Mouse (Mus musculus) testis, adult 2 months (tissue): ENCODE data around the gene Hexa. TPM values are rescaled to one million over a fixed set of nuclear protein-coding genes. Genes with fewer than 3 reads are reported as not detected.

Experiments used
- H3K27ac ChIP-seq: fragments of 200-500 bp; 2 replicates; pipeline ENCODE4 v1.5.1; 2012; ENCODE audit warnings: low read depth, low read length; ENCODE audit not compliant: control insufficient read depth, insufficient read depth
- H3K27me3 ChIP-seq: fragments of 200-500 bp; 2 replicates; pipeline ENCODE4 v1.6.1; 2012; ENCODE audit warnings: mild to moderate bottlenecking, low read length, moderate library complexity; ENCODE audit not compliant: control insufficient read depth, insufficient read depth
- H3K36me3 ChIP-seq: fragments of 200-500 bp; 2 replicates; pipeline ENCODE4 v1.6.1; 2012; ENCODE audit warnings: mild to moderate bottlenecking, low read length; ENCODE audit not compliant: control insufficient read depth, insufficient read depth
- H3K4me1 ChIP-seq: fragments of 200-500 bp; 2 replicates; pipeline ENCODE4 v1.6.1; 2012; ENCODE audit warnings: low read length; ENCODE audit not compliant: control insufficient read depth, insufficient read depth
- H3K4me3 ChIP-seq: fragments of 200-500 bp; 2 replicates; pipeline ENCODE4 v1.5.1; 2012; ENCODE audit warnings: low read depth, mild to moderate bottlenecking, low read length, moderate library complexity, mixed read lengths; ENCODE audit not compliant: control insufficient read depth
- CTCF ChIP-seq: fragments of 200-500 bp; IDR thresholded peaks from 2 replicates; pipeline ENCODE4 v1.5.1; 2012; ENCODE audit warnings: low read depth, mild to moderate bottlenecking, inconsistent platforms, low read length, moderate library complexity; ENCODE audit not compliant: control insufficient read depth, insufficient read depth, insufficient replicate concordance
- POLR2A ChIP-seq: fragments of 200-500 bp; IDR thresholded peaks from 2 replicates; pipeline ENCODE4 v1.6.1; 2012; ENCODE audit warnings: low read depth, mild to moderate bottlenecking, inconsistent platforms, low read length, moderate library complexity; ENCODE audit not compliant: control insufficient read depth
- polyA plus RNA-seq: library from polyadenylated mRNA; depleted of rRNA; stranded (reverse); fragments of >200 nt; gene quantifications from 2 replicates; pipeline ENCODE4 v1.2.3, GENCODE M21; 2012

Hexa gene
- polyA plus RNA-seq, 1 experiment, result 116 TPM

- Histone ChIP-seq H3K27me3 (no peaks in the 10 kb centered on the region), H3K36me3 (no peaks in the 10 kb centered on the region), H3K27ac (no peak overlapping the region), H3K4me3 (no peak overlapping the region), H3K4me1 (no peaks in the 10 kb centered on the region)
- TF ChIP-seq CTCF, result no peak
- no peak for TF ChIP-seq POLR2A
Measured at GRCm38 (mm10) chr9:59522906-59523305, 16.4 kb upstream of the Hexa start.

GRCm38 (mm10) chr9:59526727-59527126, 12.6 kb upstream of the Hexa start:
- Histone ChIP-seq H3K4me1 (no peaks in the 10 kb centered on the region), H3K4me3 (no peak overlapping the region), H3K27ac (no peak overlapping the region), H3K27me3 (no peaks in the 10 kb centered on the region), H3K36me3 (no peaks in the 10 kb centered on the region)
- TF ChIP-seq CTCF (no peak), POLR2A (no peak)

- H3K4me1 ChIP-seq, result no peaks in the 10 kb centered on the region
- no peak overlapping the region for H3K27ac ChIP-seq
- H3K36me3 ChIP-seq, result no peaks in the 10 kb centered on the region
- no peaks in the 10 kb centered on the region for H3K27me3 ChIP-seq
- TF ChIP-seq POLR2A (no peak), CTCF (no peak)
- H3K4me3 ChIP-seq, result no peak overlapping the region
Measured at GRCm38 (mm10) chr9:59527580-59527979, 11.8 kb upstream of the Hexa start.

- Histone ChIP-seq H3K27me3 (no peaks in the 10 kb centered on the region), H3K4me3 (no peak overlapping the region), H3K27ac (no peak overlapping the region), H3K36me3 (no peaks in the 10 kb centered on the region), H3K4me1 (no peaks in the 10 kb centered on the region)
- TF ChIP-seq CTCF (no peak), POLR2A (no peak)
Measured at GRCm38 (mm10) chr9:59528274-59528673, 11.1 kb upstream of the Hexa start.

GRCm38 (mm10) chr9:59531645-59532044, 7.7 kb upstream of the Hexa start:
- Histone ChIP-seq H3K4me3 (no peak overlapping the region), H3K36me3 (no peaks in the 10 kb centered on the region), H3K27ac (no peak overlapping the region), H3K4me1 (no peaks in the 10 kb centered on the region), H3K27me3 (no peaks in the 10 kb centered on the region)
- TF ChIP-seq CTCF, result no peak
- TF ChIP-seq POLR2A, result no peak

GRCm38 (mm10) chr9:59533422-59533821, 5.9 kb upstream of the Hexa start:
- no peak overlapping the region for H3K4me3 ChIP-seq
- no peak for TF ChIP-seq POLR2A
- no peak for TF ChIP-seq CTCF
- no peak overlapping the region for H3K27ac ChIP-seq
- no peaks in the 10 kb centered on the region for H3K4me1 ChIP-seq
- H3K27me3 ChIP-seq, result no peaks in the 10 kb centered on the region
- no peaks in the 10 kb centered on the region for H3K36me3 ChIP-seq

GRCm38 (mm10) chr9:59533889-59534288, 5.5 kb upstream of the Hexa start:
- H3K27me3 ChIP-seq, result no peaks in the 10 kb centered on the region
- H3K4me3 ChIP-seq, result no peak overlapping the region
- no peak for TF ChIP-seq CTCF
- no peak for TF ChIP-seq POLR2A
- no peak overlapping the region for H3K27ac ChIP-seq
- H3K4me1 ChIP-seq, result no peaks in the 10 kb centered on the region
- no peaks in the 10 kb centered on the region for H3K36me3 ChIP-seq

- TF ChIP-seq CTCF, result peak; percentile 22; the same call in 1 of the 2 replicates
- no peak for TF ChIP-seq POLR2A
- Histone ChIP-seq H3K27me3 (no peaks in the 10 kb centered on the region), H3K4me3 (no peak overlapping the region), H3K36me3 (no peaks in the 10 kb centered on the region), H3K27ac (no peak overlapping the region), H3K4me1 (peaks cover 13% of the 10 kb centered on the region)
Measured at GRCm38 (mm10) chr9:59537651-59538050, 1.7 kb upstream of the Hexa start.
